Mouse (Mus musculus) v-Abl transformed pro-B cells (cell line): ENCODE data around the gene Setmar.

ENCODE experiments used
- in situ Hi-C, 2 experiments: fragments of 400-800 bp; cut with MboI; formaldehyde crosslinking; loops; one replicate each; pipeline ENCODE4 v1.15.1; 2025; ENCODE audit not compliant: unreplicated experiment in 2 of 2

The Setmar gene

DNA sequence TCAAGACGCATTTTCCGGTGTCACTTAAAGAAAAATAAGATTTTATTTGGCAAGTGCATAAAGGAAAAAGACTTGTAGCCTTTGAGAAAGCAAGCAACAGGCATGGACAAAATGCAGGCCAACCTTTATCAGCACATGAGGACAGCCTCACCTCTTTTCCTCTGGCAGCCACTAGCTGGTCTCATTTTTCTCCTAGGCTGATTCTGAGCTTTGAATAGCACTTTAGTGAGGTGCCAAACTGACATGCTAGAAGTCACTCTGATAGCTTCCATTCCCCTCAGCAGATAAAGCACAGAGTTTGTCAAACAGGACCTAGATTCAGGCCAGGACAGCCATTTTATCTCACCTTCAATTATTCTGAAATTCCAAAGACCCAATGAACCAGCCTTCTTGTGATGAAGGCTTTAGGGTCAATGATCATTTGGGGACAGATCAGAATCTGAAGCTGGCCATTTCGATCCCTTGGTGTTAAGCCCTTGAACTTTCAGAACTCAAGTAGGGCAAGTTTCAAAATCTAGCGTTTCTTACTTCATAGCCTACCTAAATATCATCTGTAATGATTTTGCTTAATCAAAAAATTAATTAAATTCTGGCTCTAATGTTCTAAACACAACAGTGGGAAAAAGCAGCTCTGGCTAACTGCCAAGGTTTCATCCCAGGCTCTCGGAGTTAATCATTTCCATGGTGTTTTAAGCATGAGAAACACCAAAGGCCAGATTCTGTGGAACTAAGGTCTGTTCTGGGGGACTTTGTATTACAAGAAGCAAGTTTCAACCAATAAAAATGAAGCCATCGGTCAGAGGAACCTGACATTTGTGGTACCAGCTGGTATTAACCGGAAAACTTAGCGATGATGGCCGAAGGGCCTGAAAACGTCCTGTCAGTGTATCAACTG, 37.3 kb downstream of the Setmar start:
- in situ Hi-C loops: loop anchor here (5.0 kb wide), 2 partner anchors 95 to 130 kb away; no protein-coding TSS in a partner anchor

GRCm38 (mm10) chr6:108107376-108107775, 42.5 kb downstream of the Setmar start:
- in situ Hi-C loops: no loop called here

- in situ Hi-C loops: no loop called here
Measured at GRCm38 (mm10) chr6:108110336-108110735, 45.5 kb downstream of the Setmar start.

DNA sequence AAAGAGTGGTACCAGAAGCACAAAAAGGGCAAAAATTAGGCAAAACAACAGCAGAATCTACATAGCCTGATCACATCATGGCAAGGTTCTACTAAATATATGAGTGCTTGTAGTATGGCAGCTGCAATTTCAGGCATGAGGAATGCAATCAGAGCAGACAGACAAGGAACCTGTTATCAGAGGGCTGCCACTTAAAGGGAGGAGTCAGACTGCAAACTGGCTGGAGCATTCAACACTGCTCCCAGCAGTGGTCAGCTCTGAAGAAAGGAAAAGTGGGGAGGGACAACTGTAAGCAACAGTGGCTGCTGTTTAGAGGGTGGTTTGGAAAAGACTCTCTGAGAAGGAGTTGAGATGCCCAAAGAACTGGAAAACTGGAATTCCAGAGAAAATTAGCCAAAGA, 46.8 kb downstream of the Setmar start:
- in situ Hi-C loops: no loop called here

DNA sequence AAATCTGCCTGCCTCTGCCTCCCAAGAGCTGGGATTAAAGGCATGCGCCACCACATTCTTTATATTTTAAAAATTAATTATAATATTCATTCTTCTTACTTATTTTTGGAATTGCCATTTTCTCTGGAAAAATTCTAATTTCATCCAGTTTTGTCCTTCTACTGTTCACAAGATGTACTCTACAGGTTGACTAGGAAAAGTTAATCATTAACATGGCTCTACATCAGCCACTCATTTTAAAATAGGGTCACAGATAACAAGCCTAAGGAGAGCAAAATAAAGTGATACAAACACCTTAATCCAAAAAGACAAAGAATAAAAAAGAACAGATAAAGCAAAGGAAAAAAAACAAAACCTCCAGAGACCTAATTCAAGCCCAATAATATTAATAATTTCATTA, 50.1 kb downstream of the Setmar start:
- in situ Hi-C loops: no loop called here

DNA sequence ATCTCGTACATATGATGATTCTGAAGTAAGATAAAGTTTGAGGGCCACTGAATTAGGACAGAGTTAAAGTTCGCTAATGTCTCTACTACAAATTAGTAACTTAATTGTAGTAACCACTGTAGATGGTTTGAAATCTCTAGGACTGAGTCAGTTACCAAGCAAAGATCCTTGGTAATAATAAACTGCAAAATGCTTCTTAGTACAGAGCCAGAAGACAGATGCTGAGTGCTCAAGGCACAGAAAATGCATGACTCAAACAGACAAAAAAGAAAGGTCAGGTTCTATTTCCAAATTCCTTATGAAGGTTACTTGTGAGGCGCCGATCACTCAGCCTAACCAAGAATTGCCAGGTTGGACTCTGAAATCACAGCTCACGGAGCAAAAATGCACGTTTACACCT, 53.0 kb downstream of the Setmar start:
- in situ Hi-C loops: no loop called here

DNA sequence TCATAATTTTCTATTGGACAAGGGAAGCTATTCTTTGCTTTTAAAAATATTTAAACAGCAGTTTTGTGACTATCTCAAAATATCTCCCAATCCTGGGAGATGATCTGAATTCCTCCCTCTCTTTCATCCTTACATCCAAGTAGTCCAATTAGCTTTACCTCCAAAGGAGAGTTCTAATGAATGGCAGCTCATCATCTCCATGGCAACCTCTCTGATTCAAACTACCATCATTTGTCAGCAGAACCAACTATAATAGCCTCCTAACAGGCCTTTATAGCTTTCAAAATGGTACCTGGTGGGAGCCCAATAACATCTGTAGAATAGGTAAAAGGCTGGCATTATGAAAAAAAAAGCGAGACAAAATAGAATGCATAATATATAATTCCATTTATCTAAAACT, 60.6 kb downstream of the Setmar start:
- in situ Hi-C loops: no loop called here

GRCm38 (mm10) chr6:108126631-108127030, 61.8 kb downstream of the Setmar start:
- in situ Hi-C loops: no loop called here
